Mouse (Mus musculus): Measurements from ENCODE around the gene Olfr809.

DNA sequence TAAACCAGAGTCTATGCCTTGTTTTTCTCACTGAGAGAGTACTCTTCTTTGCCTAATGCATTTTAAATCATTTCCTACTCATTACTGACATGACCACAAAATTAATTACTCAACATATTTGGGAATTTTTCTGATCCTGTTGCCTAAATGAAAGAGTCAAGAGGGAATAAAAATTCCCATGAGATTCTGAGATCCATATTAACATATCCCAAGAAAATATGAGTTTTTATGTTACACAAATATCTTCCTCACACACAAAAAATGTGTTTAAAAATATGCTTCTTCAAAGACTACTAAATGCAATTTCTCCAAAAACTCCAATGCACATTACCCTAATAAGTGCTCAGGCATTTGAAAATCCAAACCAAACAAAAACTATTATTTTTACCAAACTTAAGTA is 20.4 kb downstream of the Olfr809 start, which contains the start of gene Olfr810:
- TF ChIP-seq CTCF (IDR thresholded peaks at IDR 0.05; ENCODE audit: low read depth) (no peak), EP300 (optimal IDR thresholded peaks at IDR 0.05) (no peak)
